1 mouse cellular context compared by ENCODE assay signal in genomic region chr2:112493539-112494260, GRCm38 (mm10).
TF ChIP-seq lines count a peak whose summit lies in the region.

No protein-coding gene starts in this region.

TF ChIP-seq in MEL, 35 proteins besides CTCF, POLR2A, EP300 and RAD21 (continued from another document):
- TF ChIP-seq UBTF (IDR thresholded peaks at IDR 0.05; ENCODE audit: borderline replicate concordance, insufficient read depth, low read depth, low read length) (no peak), CHD2 (IDR thresholded peaks at IDR 0.05; ENCODE audit: low read length) (no peak), GATA1 (IDR thresholded peaks at IDR 0.05; ENCODE audit: low read depth, low read length) (peak; percentile 80), HCFC1 (IDR thresholded peaks at IDR 0.05; ENCODE audit: low read depth, low read length) (no peak), MXI1 (IDR thresholded peaks at IDR 0.05; ENCODE audit: low read depth, low read length) (0 out of 2 replicates have a peak, but pooled peaks have one; percentile 8), MAX (IDR thresholded peaks at IDR 0.05; ENCODE audit: low read length) (no peak; the same call in 1 of the 2 replicates), JUND (IDR thresholded peaks at IDR 0.05; ENCODE audit: low read depth, low read length) (no peak), ZKSCAN1 (IDR thresholded peaks at IDR 0.05; ENCODE audit: low read depth, low read length) (no peak), KAT2A (conservative IDR thresholded peaks at IDR 0.05; ENCODE audit: low read depth, low read length) (no peak), MAFK (IDR thresholded peaks at IDR 0.05; ENCODE audit: borderline replicate concordance, low read depth, low read length) (no peak), POLR2AphosphoS5 (IDR thresholded peaks at IDR 0.05; ENCODE audit: borderline replicate concordance, low read depth, low read length) (no peak), USF2 (IDR thresholded peaks at IDR 0.05; ENCODE audit: borderline replicate concordance in 1 of 2, insufficient read depth in 1 of 2, low read depth in 1 of 2, low read length in 2 of 2) (no peak)
